Mouse (Mus musculus): ENCODE measurements around the gene Ckap4. TPM values are rescaled to one million over a fixed set of nuclear protein-coding genes. Genes with fewer than 3 reads are reported as not detected.

Ckap4 gene
- total RNA-seq (2021): 10 to 100 TPM; 25.3 to 26.8 TPM
- long read RNA-seq, experiment 1, transcript Ckap4-201 (2 exons, 3,089 nt): major isoform, 25 of 28 reads
- long read RNA-seq, experiment 1, partial matches to known transcripts: 3 of 28 reads
- long read RNA-seq, experiment 1, other reads (novel, unspliced or antisense): 0 of 28 reads
- long read RNA-seq, experiment 2, transcript Ckap4-201 (2 exons, 3,089 nt): major isoform, 34 of 37 reads
- long read RNA-seq, experiment 2, partial matches to known transcripts: 0 of 37 reads
- long read RNA-seq, experiment 2, other reads (novel, unspliced or antisense): 3 of 37 reads

DNA sequence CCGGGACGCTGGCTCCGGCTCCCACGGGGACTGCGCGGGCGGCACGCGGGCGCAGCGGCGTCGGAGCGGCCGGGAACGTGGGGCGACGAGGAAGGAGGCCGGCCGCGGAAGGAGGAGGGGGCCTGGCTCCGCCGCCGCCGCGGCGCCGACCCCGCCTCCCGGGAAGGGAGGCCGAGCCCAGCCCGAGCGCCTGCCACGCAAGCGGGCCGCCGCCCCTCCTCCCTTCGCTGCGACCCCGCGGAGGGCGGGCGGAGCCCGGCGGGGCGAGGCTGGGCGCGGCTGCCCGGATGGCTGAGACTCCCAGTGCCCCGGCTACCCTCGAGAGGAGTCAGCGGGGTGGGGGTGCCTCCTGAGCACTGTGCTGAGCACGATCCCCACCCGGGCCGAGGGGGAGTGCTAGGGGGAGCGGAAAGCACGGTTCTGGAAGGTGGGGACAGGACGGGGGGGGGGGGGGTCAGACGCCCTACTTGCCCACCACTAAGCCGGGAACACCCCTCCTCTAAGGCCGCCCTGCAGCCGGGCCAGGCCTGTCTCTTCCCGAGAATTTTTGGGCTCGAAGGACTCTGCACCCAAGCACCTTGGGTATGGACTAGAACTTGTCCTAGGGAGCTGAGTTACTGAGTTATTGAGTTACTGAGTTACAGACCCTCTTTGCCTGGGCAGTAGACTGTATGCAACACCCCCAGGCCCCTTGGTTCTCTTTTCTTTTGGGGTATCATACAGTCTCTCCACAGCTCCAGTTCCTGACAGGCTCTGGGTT, at the start of gene Ckap4:
Gene Ckap4, minus strand, starts transcription at position 151 of the 760 bp plus-strand sequence.
- DNase-seq (ENCODE audit: low spot score in 2 of 2): peak; percentile 33 to 45

DNA sequence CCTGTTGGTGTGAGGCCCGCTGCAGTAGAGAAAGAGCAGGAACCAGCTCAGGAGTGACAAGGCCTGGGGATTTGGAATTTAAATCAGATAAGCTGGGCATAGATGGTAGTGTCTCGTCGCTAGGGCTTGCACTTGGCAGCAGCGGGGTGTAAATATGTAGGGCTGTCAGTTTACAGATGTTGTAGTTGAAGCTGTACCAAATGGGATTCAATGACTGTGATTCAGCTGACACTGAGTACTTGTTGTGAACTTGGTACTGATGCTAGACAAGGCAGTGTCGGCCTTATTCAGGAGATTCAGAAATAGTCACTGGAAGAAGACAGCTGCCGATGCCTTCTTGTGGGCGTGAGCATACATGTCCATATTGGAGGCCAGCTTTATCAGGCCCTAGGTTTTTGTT, 48.4 kb upstream of the Ckap4 start:
- DNase-seq (ENCODE audit: low spot score in 2 of 2): peak in 1 of 2 experiments; percentile 32

DNA sequence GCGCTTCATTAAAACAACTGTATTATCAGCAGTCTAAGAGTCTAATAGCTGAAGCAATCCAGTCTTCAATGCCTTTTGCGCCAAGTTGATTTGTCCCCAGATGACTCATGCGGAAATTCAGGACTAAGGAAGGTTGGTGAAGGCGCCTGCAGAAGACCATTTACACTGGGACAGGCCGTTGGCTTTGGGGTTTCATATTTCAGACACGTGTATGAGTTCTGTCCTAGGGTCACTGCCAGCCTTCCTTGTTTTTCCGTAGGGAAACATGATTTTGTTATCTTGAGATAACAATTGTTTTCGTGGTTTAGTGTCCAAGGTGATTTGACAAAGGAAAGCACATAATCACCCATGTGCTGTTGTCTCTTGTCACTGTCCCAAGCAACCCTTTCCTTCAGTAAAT, 47.3 kb upstream of the Ckap4 start:
- no peak for DNase-seq (ENCODE audit: low spot score in 2 of 2)

DNA sequence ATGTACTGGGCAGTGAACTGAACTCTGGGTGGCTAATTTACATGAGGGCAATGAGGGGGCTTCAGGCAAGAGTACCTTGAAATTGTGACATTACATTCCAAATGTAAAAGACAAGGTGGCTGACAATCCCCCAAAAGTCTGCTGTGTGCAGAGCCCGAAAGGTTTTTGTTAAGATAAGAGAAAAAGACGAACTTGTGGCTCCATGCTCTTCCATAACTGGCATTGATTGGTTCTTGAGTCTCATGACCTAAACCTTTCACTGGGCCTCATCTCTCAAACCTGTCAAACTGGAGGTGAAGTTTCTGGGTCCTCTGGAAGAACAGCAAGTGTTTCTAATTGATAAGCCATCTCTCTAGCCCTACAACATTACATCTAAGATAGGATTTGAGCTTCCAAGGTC, 45.7 kb upstream of the Ckap4 start:
- DNase-seq (ENCODE audit: low spot score in 2 of 2): no peak

DNA sequence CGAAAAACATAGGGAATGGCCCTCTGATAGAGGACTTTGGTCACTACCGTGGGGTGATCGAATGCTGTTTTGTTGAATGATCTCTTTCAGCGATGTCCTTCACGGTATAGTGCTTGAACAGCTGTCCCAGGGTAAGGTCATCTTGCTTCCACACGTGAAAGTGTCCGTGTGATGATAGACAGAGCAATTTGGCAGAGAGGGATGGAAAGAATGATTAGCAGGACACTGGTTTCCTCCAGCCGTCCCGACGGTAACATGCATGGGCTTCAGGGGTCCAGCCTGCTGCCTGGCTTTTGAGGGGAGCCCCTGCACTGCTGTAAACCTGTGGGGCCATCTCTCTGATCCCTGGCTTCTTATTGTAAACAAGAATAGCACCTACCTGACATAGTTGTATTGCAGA, 44.9 kb upstream of the Ckap4 start:
- no peak for DNase-seq (ENCODE audit: low spot score in 2 of 2)

DNA sequence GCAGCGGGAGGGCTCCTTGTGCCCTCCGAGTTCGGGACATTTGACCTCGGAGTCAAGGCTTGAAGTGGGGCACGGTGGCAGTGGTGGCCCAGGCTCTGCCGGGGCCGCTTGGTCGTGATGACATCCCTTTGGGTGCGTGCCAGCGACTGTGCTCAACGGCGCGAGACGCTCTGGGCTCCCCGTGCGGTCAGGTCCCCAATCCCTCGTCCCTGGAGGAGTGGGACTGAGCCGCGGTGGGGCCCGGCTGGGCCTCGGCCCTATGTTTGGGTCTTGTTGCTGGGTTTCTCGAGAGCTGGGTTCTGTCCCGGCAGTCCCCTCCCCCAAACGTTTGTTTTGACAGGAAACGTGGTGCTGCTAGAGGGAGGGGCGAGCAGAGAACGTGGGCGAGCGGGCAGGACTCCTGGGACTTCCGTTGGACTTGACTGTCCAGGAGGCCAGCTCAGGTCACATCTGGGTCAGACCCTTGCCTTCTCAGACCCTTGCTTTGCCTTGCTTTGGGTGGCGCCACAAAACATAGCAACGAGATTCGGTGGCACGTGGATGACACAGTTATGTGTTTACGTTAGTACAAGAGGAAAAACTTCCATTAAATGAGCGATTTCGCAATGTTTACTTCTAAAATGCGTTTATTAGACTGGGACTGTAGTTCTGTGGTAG, 43.3 kb upstream of the Ckap4 start:
- peak in 1 of 2 experiments; percentile 70 for DNase-seq (ENCODE audit: low spot score in 2 of 2)

DNA sequence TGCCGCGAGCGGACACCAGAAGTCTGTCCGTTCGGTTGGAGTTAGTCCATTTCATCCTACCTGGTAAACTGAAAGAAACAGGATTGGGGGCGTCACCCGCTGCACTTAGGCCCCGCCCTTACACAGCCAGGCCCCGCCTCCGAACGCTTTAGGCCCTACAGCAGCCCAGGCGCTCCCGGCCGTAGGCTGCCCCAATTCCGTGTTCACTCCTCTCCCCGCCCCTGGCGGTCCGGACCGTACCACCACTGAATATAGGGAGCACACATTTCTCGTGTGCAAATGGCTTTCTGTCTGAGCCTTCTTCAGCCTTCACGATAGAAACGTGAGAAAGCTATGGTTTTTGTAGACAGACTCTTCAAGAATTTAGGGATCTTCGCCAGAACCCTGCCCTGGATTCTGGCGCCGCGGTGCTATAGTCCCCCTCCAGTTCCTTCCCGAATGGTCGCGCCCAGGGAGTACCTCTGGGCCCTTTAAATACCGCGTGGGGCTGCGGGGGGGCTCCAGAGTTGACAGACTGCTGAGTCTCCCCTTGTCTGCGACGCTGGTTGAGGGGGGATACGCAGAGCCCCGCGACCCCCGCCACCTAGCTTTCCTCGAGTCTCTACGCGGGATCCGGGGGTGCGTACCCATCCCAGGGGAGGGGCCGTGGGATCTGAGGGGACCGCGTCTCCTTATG, 42.7 kb upstream of the Ckap4 start, which contains the start of gene Tcp11l2:
Gene Tcp11l2, plus strand, starts transcription at position 232 of the 676 bp plus-strand sequence.
- peak; percentile 94 for DNase-seq (ENCODE audit: low spot score in 2 of 2)

DNA sequence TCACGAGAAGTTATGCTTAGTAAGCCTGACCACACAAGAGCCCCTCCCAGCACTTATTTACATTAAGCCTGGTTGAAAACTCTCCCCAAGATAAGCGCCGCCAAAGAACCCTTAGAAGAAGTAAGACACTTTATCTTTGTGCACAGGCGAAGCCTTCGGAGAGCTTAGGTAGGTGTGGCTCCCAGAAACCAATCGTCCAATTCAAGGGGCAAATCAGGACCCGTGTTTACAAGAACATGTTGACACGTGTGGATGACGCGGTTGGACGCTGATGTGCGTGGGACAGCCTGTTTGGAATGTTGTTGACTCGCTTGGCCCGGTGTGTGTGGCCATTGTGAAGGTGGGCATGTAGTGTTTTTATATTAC, 42.1 kb upstream of the Ckap4 start:
- DNase-seq (ENCODE audit: low spot score in 2 of 2): no peak

DNA sequence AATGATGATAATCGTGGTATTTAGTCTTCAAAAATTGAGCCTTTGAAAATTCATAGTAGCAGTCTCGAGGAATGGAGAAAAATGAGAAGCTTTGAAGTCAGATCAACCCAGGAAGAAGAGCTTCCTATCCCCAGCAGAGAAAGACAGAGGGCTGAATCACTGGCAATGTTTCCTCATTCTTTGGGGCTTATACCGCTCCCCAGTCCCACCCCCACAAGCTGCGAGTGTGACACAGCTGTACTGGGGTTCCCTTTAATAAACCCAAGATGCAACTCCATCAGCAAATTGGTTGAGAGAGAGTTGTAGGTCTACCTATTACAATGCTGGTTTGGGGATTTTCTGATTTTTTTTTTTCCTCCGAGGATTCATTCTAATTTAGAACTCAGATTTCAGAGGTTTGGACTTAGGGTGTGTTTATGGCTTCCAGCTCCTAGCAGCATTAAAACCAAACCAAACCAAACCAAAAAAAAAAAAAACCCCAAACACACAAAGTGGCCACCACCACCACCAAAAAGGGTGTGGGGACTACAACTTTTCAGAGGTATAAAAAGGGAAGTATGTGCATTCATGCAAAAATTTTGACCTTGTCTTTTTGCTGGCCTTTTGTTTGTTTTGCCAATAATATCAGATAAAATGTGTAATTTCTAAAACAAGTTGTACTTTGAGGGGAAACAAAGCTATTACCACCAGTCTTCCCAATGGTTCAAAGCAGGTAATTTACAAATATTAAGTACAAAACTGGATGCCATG, 40.0 kb upstream of the Ckap4 start:
- DNase-seq (ENCODE audit: low spot score in 2 of 2): no peak

DNA sequence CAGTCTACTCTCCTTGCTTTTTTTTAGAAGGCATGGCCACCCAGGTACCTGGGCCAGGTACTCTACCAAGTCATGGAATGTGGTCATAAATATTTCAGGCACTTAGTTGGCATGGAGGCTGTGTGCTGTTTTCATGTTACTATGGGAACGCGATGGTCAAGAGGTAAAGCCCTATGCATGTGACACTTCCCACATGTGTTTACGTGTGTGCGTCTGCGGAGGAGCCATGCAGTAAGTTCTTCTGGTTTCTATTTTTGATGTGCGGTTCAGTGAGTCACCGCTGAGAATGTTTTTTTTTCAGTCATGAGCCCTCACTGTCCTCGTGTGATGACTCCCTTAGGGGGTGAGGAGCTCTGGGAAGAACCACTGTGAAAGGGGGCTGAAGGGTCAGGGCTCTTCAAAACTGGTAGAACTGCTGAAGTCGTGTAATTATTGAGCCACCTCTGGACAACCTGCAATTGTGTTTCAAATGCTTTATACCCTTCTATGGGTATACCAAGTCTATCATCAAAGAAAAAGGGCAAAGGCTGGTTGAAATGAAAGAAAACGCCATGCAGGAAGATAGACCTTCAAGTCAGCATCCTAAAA, 37.3 kb upstream of the Ckap4 start:
- DNase-seq (ENCODE audit: low spot score in 2 of 2): no peak

DNA sequence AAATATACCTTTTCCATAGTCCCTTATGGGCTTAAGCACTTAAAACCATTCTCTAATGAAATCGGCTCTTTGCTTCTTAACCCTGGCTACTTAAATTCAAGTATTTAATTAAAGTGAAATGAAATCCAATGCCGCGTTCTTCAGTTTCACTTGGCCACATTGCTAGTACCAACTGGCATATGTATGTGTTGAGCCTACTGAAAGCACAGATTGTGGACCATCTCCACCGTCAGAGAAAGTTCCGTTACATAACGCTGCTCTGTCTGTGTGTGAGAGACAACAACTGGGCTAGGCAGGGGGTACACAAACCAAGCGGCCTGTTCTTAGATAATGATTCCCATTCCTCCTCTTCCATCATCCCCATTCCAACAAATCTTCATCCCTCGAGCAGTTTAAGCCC, 30.6 kb upstream of the Ckap4 start:
- DNase-seq (ENCODE audit: low spot score in 2 of 2): no peak

DNA sequence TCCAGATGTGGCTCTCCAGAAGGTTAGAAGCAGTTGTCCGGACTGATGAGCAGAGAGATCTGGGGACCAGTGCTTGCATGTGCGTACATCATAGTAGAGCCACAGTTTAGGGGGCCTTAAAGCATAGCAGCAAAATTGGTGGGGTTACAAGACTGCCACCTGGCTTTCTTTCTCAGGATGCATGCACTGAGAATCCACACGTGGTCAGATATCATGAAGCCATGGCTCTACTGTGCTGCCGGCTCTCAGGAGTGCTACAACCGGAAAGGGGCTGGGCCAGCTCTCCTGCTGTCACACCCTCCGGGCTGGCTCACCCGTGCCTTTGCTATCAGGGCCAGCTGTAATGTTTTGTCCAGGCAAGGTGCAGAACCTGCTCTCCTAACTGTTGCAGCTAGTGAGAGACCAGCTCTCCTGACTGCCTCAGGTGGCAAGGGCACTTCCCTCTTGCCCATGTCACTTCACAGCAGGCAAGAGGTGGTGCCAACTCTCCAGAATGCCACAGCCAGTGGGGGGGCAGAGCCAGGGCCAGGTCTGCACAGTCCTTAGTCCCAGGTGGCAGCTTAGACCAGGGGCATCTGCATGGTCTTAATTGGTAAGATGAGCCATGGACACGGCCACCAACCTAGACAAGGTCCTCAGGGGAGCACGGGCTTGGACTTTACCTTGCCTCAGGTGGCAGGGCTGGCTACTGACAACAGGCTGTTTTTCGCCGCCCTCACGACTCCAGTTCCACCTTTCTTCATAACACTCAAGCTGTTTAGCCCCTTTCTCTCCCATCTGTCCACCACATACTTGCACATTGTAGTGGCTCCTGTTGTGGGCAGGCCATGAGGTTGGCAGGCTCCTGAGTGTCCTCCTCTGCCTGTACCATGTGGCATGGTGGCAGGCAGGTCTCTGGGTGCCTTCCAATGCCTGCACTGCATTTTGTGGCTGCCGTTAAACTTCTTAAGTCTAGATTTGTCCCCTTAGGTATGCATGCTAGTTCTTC, 29.0 kb upstream of the Ckap4 start:
- DNase-seq (ENCODE audit: low spot score in 2 of 2): no peak

DNA sequence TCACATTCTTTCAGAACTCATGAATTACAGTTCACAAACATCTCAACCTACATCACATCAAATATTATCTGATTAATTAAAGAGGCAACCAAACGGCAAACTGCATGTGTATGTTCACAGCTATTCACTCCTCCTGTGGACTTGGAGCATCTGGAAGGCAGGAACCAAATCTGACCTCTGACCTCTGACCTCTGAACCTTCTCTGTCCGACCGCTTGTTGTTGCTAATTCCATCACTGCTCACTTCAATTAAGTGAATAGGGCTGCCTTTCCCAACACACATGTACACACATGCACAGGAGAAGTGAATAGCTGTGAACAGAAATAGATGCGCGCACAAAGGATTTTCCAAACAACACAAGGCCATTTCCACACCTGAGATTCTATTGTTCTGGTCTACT, 28.3 kb upstream of the Ckap4 start:
- DNase-seq (ENCODE audit: low spot score in 2 of 2): no peak

DNA sequence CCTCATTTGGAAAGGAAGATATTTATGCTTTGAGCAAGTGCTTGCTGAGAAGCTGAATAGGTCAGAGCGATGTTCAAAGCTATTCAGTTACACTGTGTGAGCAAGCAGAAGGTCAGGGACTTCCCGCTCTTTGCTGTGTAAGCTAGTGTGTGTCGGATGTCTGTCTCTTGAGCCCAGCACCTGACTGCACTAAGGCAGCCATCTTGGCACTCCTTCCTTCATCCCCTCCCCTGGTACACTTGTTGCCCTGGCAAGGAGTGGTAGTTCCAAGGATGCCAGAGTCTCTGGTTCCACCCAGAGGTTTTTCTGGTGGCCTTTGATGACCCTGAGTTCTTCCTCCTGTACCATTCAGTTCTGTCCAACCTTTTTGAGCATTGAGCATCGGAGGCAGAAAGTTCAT, 26.1 kb upstream of the Ckap4 start:
- no peak for DNase-seq (ENCODE audit: low spot score in 2 of 2)

DNA sequence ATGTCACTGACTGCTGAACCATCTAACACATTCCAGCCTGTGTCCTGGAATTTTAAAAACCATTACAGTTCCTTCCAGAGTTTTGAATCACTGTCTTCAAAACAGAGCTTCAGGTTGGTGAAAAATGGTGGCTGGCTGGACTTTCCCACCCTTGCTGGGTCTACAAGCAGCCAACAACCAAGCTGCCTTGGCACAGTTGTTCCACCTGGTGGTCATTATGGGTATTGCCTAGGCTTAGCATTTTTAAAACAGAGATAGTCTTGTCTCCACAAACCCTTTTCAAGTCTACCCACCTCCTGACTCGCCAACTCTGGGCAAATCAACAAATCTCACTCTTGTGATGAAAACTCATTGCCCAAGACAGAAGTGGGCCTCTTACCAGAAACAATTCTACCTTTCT, 24.6 kb upstream of the Ckap4 start:
- no peak for DNase-seq (ENCODE audit: low spot score in 2 of 2)

DNA sequence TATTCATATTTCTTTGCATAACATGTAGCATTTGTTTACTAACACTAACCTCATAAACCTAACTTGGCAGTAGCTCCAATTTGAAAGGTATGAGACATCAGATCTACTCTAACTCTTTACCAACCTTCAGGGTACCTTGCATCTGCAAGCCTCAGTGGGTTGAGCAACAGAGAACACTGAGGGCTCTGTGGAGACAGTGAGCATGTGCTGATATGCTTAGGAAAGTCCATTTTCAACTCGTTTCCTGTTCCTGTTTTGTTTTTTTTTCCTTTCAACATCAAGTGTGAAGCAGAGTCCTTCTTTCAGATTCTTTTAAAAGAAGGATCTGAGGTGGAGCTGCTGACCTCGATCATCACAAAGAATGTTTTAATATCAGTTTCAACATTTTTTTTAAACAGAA, 22.3 kb upstream of the Ckap4 start:
- DNase-seq (ENCODE audit: low spot score in 2 of 2): no peak

DNA sequence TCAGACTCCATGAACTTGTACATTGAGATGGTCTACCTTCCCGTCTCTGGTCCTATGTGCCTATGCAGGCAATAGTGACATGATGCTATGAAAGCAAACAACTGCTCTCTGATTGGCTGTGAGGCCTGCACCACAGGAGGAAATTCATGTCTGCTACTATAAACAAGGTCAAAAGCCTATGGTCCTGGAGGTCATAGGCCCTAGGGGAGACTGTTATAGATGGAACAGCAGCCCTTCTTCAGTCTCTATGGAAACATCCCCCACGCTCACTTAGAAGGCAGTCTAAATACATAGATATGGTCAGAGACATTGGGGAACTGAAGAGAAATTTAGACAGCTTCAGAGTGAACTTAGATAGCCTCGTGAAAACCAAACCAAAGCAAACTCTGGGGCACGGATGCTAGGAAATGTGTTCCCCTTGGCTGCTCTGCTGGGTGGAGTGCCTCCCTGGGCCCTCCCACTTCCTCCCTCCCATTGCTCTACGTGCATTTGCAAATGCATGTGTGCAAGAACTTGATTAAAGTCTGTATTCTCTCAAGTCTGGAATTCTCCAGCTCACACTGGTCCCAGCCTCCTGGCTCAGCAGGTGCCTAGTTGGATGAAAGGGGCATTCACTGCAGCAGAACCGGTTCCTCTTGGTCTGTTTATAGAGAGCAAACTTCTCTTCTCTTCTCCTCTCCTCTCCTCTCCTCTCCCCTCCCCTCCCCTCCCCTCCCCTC, 20.6 kb upstream of the Ckap4 start:
- no peak for DNase-seq (ENCODE audit: low spot score in 2 of 2)

DNA sequence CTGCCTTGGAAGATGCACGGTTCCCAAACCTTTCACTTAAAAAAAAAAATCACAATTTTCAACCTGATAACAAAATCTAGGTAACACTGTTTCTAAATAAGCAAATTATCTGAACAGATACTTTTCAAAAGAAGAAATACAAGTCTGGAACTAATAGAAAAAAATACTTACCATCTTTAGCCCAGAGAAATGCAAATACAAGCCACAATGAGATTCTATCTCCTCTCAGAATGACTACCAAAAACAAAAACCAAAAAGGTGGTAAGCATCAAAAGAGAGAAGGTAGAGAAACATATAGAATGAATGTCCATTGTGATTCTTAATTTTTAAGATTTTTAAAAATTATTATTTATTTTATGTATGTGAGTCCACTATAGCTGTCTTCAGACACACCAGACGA, 18.6 kb upstream of the Ckap4 start:
- no peak for DNase-seq (ENCODE audit: low spot score in 2 of 2)

DNA sequence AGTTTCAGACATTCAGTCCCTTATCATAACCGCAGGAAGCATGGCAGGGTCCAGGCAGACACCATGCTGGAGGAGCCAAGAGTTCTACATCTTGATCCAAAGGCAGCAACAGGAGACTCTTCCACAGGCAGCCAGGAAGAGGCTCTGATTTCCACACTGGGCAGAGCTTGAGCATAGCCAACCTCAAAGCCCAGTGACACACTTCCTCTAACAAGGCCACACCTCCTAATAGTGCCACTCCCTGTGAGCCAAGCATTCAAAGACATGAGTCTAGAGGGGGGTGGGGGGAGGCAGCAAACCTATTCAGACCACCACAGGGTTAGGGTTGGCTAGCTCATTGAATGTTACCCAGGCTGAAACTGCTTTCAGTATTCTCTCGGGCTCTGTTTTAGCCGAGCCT, 18.0 kb upstream of the Ckap4 start:
- no peak for DNase-seq (ENCODE audit: low spot score in 2 of 2)
